Comparison of ENCODE assay signal across 8 mouse cellular contexts in genomic region chr3:69044167-69044591, GRCm38 (mm10). TPM values are rescaled to one million over a fixed set of nuclear protein-coding genes. Genes with fewer than 3 reads are reported as not detected.
A peak's percentile ranks its signal among the peaks of the same experiment; 100 is the strongest.
DNase-seq lines count a peak whose midpoint lies in the region; ATAC-seq and TF ChIP-seq lines count a peak whose summit lies in the region.

No protein-coding gene starts in this region.

- H3K27ac ChIP-seq in gastrocnemius, adult 2 months, result peak overlapping the region; percentile 75
- peak overlapping the region; percentile 96 for H3K27ac ChIP-seq in hindbrain, embryonic 11.5 days (ENCODE audit: low read depth, low read length)

- intact Hi-C loops in gastrocnemius, adult 2 months (cut with DNase I), result no loop called here

- no peaks in the 10 kb centered on the region for H3K36me3 ChIP-seq in hindbrain, embryonic 11.5 days (ENCODE audit: control insufficient read depth, insufficient read depth, low read length)

- WGBS in hindbrain, embryonic 11.5 days, result under 1% methylated on average over 39 of the region's 42 CpGs

- peak overlapping the region; percentile 40 for H3K4me2 ChIP-seq in hindbrain, embryonic 11.5 days (replicated peaks; ENCODE audit: low read depth, low read length)

- peak overlapping the region; percentile 97 for H3K9ac ChIP-seq in hindbrain, embryonic 11.5 days (ENCODE audit: low read depth, low read length)

- peaks cover 2% of the 10 kb centered on the region; the same call in 1 of the 2 replicates for H3K4me1 ChIP-seq in hindbrain, embryonic 11.5 days (replicated peaks; ENCODE audit: control insufficient read depth, insufficient read depth, low read length)

- no peak for DNase-seq in gastrocnemius, adult 2 months
- DNase-seq in gastrocnemius, postnatal 10 days, result no peak
- DNase-seq in A20 (ENCODE audit: low read depth, low spot score), result peak; percentile 81
- peak; percentile 74 for DNase-seq in embryo, embryonic 11 days
- peak; percentile 74 for DNase-seq in hindbrain, embryonic 11.5 days (ENCODE audit: low spot score)
- no peak for DNase-seq in left cerebral cortex, adult 11 months (ENCODE audit: low spot score)
- no peak for DNase-seq in layer of hippocampus, adult 9-10 months (ENCODE audit: low spot score)

- no peaks in the 10 kb centered on the region for H3K27me3 ChIP-seq in hindbrain, embryonic 11.5 days (ENCODE audit: control insufficient read depth, insufficient read depth, low read length)

- peak overlapping the region; percentile 90 for H3K4me3 ChIP-seq in gastrocnemius, adult 2 months
- peak overlapping the region; percentile 93 for H3K4me3 ChIP-seq in hindbrain, embryonic 11.5 days (ENCODE audit: low read depth, low read length)

- H3K9me3 ChIP-seq in hindbrain, embryonic 11.5 days (ENCODE audit: control insufficient read depth, low read length), result no peaks in the 10 kb centered on the region

- TF ChIP-seq CTCF in gastrocnemius, adult 2 months (IDR thresholded peaks at IDR 0.05), result no peak

- ATAC-seq in hindbrain, embryonic 11.5 days (ENCODE audit: low FRiP score), result peak; percentile 69
- ATAC-seq in megakaryocyte-erythroid progenitor cell, adult 5-6 weeks (replicated peaks; ENCODE audit: low FRiP score, low TSS enrichment, poor library complexity, severe bottlenecking), result peak; percentile 16

RNA-seq across cellular contexts. Expression of gene Trim59, which starts 0.4 kb away (rescaled TPM):
- total RNA-seq in gastrocnemius, adult 2 months (2021), result under 1 TPM; 0.50 to 0.69 TPM
- total RNA-seq in gastrocnemius, postnatal 10 days (2021), result 10 to 100 TPM in 1 of 2 experiments, 1 to 10 TPM in 1; 7.8 to 12.1 TPM
- polyA plus RNA-seq in hindbrain, embryonic 11.5 days (2014; fragmentation: Nextera tagmentation; extraction: Ambion mirVana), result 166 and 184 TPM in 2 replicates
- total RNA-seq in megakaryocyte-erythroid progenitor cell, adult 5-6 weeks (2014; fragmentation: Nextera tagmentation), result 37.8 and 49.7 TPM in 2 replicates
- 24.1 and 29.0 TPM in 2 replicates for total RNA-seq in megakaryocyte-erythroid progenitor cell, adult 5-6 weeks (2017)

RNA-seq across cellular contexts. Expression of gene Smc4, which starts 39.6 kb away (rescaled TPM):
- 1 to 10 TPM; 4.8 to 6.7 TPM for total RNA-seq in gastrocnemius, adult 2 months (2021)
- 10 to 100 TPM; 24.1 to 33.2 TPM for total RNA-seq in gastrocnemius, postnatal 10 days (2021)
- 179 and 193 TPM in 2 replicates for polyA plus RNA-seq in hindbrain, embryonic 11.5 days (2014; fragmentation: Nextera tagmentation; extraction: Ambion mirVana)
- 208 and 219 TPM in 2 replicates for total RNA-seq in megakaryocyte-erythroid progenitor cell, adult 5-6 weeks (2014; fragmentation: Nextera tagmentation)
- total RNA-seq in megakaryocyte-erythroid progenitor cell, adult 5-6 weeks (2017), result 621 and 796 TPM in 2 replicates

RNA-seq across cellular contexts. Expression of gene Ift80, which starts 39.8 kb away (rescaled TPM):
- total RNA-seq in gastrocnemius, adult 2 months (2021), result 1 to 10 TPM; 5.2 to 5.7 TPM
- total RNA-seq in gastrocnemius, postnatal 10 days (2021), result 1 to 10 TPM; 4.9 to 7.4 TPM
- polyA plus RNA-seq in hindbrain, embryonic 11.5 days (2014; fragmentation: Nextera tagmentation; extraction: Ambion mirVana), result 16.8 and 18.3 TPM in 2 replicates
- 20.1 and 22.3 TPM in 2 replicates for total RNA-seq in megakaryocyte-erythroid progenitor cell, adult 5-6 weeks (2014; fragmentation: Nextera tagmentation)
- 20.3 and 26.8 TPM in 2 replicates for total RNA-seq in megakaryocyte-erythroid progenitor cell, adult 5-6 weeks (2017)

Comparison
In these comparisons a context has a peak if more than half of its experiments do, and no peak if none do; other contexts are left out.
1. RNA of gene Trim59, which starts 0.4 kb away (total RNA-seq): 24.1 to 49.7 TPM in megakaryocyte-erythroid progenitor cell, adult 5-6 weeks and 7.8 to 12.1 TPM in gastrocnemius, postnatal 10 days; 0.50 to 0.69 TPM in gastrocnemius, adult 2 months; every median in the first group is over 4 times any median in the second.
2. DNase-seq: peak in A20 (single experiment), embryo, embryonic 11 days (single experiment) and hindbrain, embryonic 11.5 days (single experiment); none in gastrocnemius, adult 2 months (single experiment), gastrocnemius, postnatal 10 days (single experiment), left cerebral cortex, adult 11 months (single experiment) and layer of hippocampus, adult 9-10 months (single experiment).
3. RNA of gene Smc4, which starts 39.6 kb away (total RNA-seq): 208 to 796 TPM in megakaryocyte-erythroid progenitor cell, adult 5-6 weeks; 24.1 to 33.2 TPM in gastrocnemius, postnatal 10 days and 4.8 to 6.7 TPM in gastrocnemius, adult 2 months; every median in the first group is over 4 times any median in the second.